Mouse (Mus musculus): ENCODE results near the gene Nkain2.

- no peak for TF ChIP-seq CTCF (IDR thresholded peaks at IDR 0.05; ENCODE audit: extremely low read depth, insufficient read depth, low read length)
- TF ChIP-seq POLR2A (IDR thresholded peaks at IDR 0.05; ENCODE audit: extremely low read depth, insufficient read depth, low read length): no peak
These were observed 489.3 kb downstream of the Nkain2 start for GRCm38 (mm10) chr10:32400961-32401360.

Measured in cortical plate, adult 2 months (tissue).